Mouse (Mus musculus) erythroblast, embryonic 14.5 days (primary cell): ENCODE results near the gene Chaf1a.

Experiments
- GATA1 ChIP-seq: IDR thresholded peaks from 2 replicates; pipeline ENCODE4 v1.6.1; 2012; ENCODE audit warnings: low read length, inconsistent platforms, mixed read lengths
- TAL1 ChIP-seq: IDR thresholded peaks from 3 replicates; pipeline ENCODE4 v1.6.1; 2012; ENCODE audit warnings: low read length, inconsistent platforms, mixed read lengths

- TF ChIP-seq TAL1 (no peak), GATA1 (no peak)
Observed at GRCm38 (mm10) chr17:56069066-56069465, 28.8 kb downstream of the Chaf1a start.
